Mouse (Mus musculus) spleen, embryonic (tissue): ENCODE data around the gene Mmp20.

Experiments
- CTCF ChIA-PET: fragments of 350-600 bp; sonication (Branson Sonifier 250); formaldehyde crosslinking; loops from one replicate; lab custom pipeline; 2022; lab: Charles Lee

Gene Mmp20

GRCm38 (mm10) chr9:7689799-7690198, 61.8 kb downstream of the Mmp20 start:
- CTCF ChIA-PET = no interaction called here

GRCm38 (mm10) chr9:7691790-7692189, 63.8 kb downstream of the Mmp20 start, which contains the start of gene Mmp7:
Gene Mmp7, plus strand, starts transcription at chr9:7692090.
- CTCF ChIA-PET = no interaction called here

- CTCF ChIA-PET = no interaction called here
These were observed 65.9 kb downstream of the Mmp20 start for GRCm38 (mm10) chr9:7693961-7694360.

GRCm38 (mm10) chr9:7695646-7696045, 67.6 kb downstream of the Mmp20 start:
- CTCF ChIA-PET = no interaction called here

GRCm38 (mm10) chr9:7708698-7709097, 80.7 kb downstream of the Mmp20 start:
- CTCF ChIA-PET = interaction anchor here (0.7 kb wide), 1 partner anchor 17 kb away, joined by 3 read pairs; no protein-coding TSS in a partner anchor

GRCm38 (mm10) chr9:7711196-7711595, 83.2 kb downstream of the Mmp20 start:
- CTCF ChIA-PET = no interaction called here

GRCm38 (mm10) chr9:7714062-7714907, 86.3 kb downstream of the Mmp20 start:
- CTCF ChIA-PET = interaction anchor here (0.6 to 1.2 kb wide), 4 partner anchors 8 to 71 kb away, joined by 3 to 5 read pairs (median 3); no protein-coding TSS in a partner anchor

- CTCF ChIA-PET = interaction anchor here (0.6 to 1.2 kb wide), 5 partner anchors 9 to 70 kb away, joined by 3 to 5 read pairs (median 3); no protein-coding TSS in a partner anchor
These were observed 86.8 kb downstream of the Mmp20 start for GRCm38 (mm10) chr9:7714908-7715175.

GRCm38 (mm10) chr9:7721543-7721942, 93.5 kb downstream of the Mmp20 start:
- CTCF ChIA-PET = interaction anchor here (0.5 kb wide), 1 partner anchor 175 kb away, joined by 11 read pairs; no protein-coding TSS in a partner anchor
